Mouse (Mus musculus): ENCODE measurements around the gene Isg20. TPM values are rescaled to one million over a fixed set of nuclear protein-coding genes. Genes with fewer than 3 reads are reported as not detected.
A peak's percentile ranks its signal among the peaks of the same experiment; 100 is the strongest.

Gene Isg20
- total RNA-seq, 2 experiments from 2014 or later: 0.92 to 1.8 TPM

DNA sequence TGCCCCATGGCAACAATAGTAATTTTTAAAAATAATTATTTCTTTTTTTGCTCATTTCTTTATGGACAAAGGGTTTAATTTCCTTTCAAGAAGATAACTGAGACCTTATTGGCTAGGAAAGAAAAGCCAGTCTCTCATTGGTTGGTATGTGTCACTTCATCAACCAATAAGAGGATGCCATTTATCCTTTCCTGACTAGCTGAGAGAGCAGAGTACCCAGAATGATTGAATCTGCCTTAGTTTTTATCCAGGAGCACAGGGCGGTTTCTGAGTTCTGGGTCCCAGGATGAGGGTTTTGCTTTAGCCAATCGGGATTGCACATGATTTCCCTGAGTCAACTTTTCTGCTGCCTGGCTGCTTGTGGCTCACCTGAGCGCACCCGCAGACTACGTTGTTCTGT lies 27.8 kb upstream of the Isg20 start:
- TF ChIP-seq CTCF (IDR thresholded peaks at IDR 0.05): no peak
- DNase-seq: no peak
- intact Hi-C loops (cut with DNase I): no loop called here
- no peak overlapping the region for H3K27ac ChIP-seq
- H3K4me3 ChIP-seq: no peak overlapping the region

DNA sequence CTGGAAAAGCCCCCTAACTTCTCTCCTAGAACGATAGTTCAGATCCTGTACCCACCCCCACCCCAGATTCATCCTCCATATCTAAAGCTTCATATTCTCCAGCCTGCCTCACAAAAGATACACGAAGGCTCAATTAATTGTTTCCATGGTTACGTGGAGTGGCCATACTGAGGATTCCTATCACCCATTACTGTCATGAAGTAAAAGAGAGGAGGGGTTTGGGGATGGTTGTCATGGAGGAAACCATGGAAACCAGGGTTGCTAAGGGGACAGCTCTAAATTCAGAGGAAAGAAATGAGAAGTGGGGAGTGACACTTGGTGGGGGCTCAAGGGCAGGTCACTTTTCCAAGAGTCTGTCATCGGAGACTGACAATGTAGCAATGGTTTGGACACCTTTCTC lies 26.7 kb upstream of the Isg20 start:
- Histone ChIP-seq H3K4me3 (no peak overlapping the region), H3K27ac (no peak overlapping the region)
- no peak for TF ChIP-seq CTCF (IDR thresholded peaks at IDR 0.05)
- DNase-seq: no peak
- intact Hi-C loops (cut with DNase I): no loop called here

DNA sequence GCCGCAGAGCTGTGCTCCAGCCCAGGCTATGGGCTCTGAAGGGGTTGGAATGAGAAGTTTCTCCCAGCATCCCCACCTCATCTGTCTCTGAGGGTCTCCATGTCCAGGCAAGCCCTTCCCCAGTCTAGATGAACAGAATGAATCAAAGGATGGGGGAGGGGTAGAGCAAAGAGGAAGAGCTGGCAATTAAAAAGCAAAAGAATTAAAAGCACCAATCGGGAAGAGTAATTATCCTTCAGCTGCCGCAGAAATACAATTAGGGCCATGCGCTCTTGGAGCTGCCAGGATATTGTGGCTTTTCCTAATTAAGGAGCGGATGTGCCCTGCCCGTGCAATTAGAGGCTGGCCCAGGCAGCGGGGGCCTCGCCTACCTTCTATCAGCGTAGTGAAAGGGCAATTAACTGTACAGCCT lies 25.8 kb upstream of the Isg20 start:
- intact Hi-C loops (cut with DNase I): no loop called here
- Histone ChIP-seq H3K27ac (no peak overlapping the region), H3K4me3 (no peak overlapping the region)
- DNase-seq: no peak
- no peak for TF ChIP-seq CTCF (IDR thresholded peaks at IDR 0.05)

DNA sequence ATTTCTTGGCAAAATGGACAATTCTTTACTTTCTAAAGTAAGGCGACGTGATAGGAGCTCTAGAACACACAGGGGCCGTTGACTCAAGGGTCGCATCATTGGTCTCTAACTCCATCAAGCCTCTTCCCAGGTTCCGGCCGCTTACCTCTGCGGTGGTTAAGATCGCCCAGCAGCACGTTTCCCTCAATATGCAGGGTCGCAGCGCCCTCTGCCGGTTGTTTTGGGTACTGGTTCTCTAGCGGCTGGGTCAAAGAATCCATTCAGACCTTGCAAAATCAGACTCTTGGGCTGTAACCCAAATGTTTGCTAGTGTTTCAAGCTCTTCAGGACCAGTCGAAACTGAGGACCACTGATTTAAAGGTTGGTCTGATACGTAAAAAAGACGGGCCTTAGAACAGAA lies 22.6 kb upstream of the Isg20 start:
- Histone ChIP-seq H3K27ac (no peak overlapping the region), H3K4me3 (no peak overlapping the region)
- intact Hi-C loops (cut with DNase I): loop anchor here (1.0 to 5.0 kb wide), 2 partner anchors 43 to 99 kb away; partner anchors contain the start of gene Det1
- DNase-seq: peak; percentile 87
- peak; percentile 96 for TF ChIP-seq CTCF (IDR thresholded peaks at IDR 0.05)

DNA sequence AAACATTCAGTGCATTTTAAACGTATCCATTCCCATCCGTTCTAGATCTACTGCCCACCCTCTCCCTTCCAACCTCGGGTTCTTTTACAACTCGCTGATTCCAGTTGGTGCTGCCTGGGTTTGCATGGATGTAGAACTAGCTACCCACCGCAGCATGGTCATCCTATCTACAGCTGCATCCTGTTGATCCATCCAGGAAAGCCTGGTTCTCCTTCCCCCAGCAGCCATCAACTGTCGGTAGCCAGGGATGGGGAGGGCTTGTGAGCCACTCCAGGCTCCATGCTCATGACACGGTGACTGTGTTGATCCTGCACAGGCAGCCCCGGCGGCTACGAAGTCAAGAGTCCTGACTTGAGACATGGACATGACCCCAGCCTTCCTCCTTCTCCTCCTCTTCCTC lies 19.3 kb upstream of the Isg20 start:
- no peak for DNase-seq
- no peak for TF ChIP-seq CTCF (IDR thresholded peaks at IDR 0.05)
- no peak overlapping the region for H3K4me3 ChIP-seq
- intact Hi-C loops (cut with DNase I): loop anchor here (5.0 kb wide), 1 partner anchor 47 kb away; the partner anchor contains the start of gene Det1
- H3K27ac ChIP-seq: no peak overlapping the region

DNA sequence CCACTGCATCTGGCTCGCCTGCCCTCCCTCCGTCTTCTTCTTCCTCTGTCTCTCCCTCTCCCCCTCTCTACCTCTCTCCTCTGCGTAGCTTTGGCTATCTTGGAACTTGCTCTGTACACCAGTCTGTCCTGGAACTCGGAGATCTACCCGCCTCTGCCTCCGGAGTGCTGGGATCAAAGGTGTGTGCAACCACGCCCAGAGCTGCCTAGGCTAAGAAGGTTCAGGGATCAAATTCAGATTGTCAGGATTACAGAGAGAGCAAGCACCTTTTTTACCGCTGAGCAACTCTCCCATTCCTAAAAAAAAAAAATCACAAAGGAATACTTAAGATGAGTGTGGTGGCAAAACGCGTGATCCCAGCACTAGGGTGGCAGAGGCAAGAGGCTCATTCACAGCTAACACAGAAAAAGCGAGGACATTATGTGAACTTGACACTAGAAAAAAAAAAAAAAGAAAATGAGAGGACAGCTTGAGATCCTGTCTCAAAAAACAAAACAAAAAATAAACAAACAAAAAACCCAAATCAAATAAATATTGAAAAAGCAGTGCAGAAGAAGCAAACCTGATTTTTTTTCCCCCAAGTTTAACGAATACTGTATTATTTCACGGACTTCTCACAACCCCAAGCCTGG lies 18.1 kb upstream of the Isg20 start:
- intact Hi-C loops (cut with DNase I): no loop called here
- no peak for TF ChIP-seq CTCF (IDR thresholded peaks at IDR 0.05)
- H3K27ac ChIP-seq: peak overlapping the region; percentile 93
- H3K4me3 ChIP-seq: peak overlapping the region; percentile 96
- DNase-seq: no peak

DNA sequence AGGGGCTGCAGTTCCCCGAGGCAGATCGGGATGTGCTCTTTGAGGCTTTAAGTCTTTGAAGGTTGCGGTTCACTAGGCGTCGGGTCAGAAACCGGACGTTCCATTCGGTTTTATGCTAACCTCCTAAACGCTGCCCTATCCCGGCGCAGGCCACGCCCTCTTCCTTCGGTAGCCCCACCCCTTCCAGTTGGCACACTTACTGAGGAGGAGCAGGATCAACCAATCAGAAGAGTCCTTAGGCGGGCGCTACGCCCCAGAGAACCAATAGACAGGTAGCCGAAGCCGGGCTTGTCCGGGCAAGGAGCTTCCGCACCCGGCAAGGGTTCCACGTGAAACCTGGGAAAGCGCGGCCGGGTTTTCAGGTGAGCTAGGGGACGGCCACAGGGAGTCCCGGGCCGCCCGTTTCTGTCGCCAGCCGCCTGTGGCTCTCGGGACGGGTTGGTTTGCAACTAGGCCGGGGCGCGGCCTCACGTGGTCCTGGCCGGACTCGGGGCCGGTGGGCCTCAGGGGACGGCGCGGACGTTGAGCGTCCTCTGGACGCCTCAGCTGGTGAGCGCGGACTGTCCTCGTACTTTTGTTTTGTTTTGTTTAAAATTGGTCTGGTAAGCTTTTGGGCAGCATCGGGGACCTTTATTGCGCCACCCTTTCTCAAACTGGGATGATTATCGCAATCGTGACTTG lies 17.4 kb upstream of the Isg20 start, which contains the start of gene Aen:
Gene Aen, plus strand, starts transcription at position 202 of the 681 bp plus-strand sequence.
- peak; percentile 99 for DNase-seq
- no peak for TF ChIP-seq CTCF (IDR thresholded peaks at IDR 0.05)
- H3K4me3 ChIP-seq: peak within 1 kb of the TSS; percentile 96
- intact Hi-C loops (cut with DNase I): no loop called here
- H3K27ac ChIP-seq: peak within 1 kb of the TSS; percentile 93

DNA sequence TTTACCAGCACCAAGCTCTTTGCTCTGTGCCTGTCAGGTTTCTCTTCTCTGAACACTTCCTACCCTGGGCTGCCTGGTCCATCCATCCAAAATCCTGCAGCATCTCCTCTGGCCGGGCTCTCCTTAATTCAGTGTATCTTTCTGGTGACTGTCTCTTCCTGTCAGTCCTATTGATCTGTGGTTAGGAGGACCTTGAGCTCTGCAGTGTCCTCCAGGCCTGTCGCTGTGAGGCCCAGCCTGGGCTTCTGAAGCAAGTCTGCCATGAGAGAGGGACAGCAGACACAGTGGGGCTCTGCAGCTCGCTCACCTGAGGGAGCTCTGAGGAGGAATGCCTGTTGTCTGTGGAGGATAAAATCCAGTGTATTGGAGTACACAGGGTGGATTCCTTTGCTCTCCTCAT lies 15.7 kb upstream of the Isg20 start:
- no peak for TF ChIP-seq CTCF (IDR thresholded peaks at IDR 0.05)
- no peak for DNase-seq
- intact Hi-C loops (cut with DNase I): no loop called here
- no peak overlapping the region for H3K4me3 ChIP-seq
- H3K27ac ChIP-seq: no peak overlapping the region

DNA sequence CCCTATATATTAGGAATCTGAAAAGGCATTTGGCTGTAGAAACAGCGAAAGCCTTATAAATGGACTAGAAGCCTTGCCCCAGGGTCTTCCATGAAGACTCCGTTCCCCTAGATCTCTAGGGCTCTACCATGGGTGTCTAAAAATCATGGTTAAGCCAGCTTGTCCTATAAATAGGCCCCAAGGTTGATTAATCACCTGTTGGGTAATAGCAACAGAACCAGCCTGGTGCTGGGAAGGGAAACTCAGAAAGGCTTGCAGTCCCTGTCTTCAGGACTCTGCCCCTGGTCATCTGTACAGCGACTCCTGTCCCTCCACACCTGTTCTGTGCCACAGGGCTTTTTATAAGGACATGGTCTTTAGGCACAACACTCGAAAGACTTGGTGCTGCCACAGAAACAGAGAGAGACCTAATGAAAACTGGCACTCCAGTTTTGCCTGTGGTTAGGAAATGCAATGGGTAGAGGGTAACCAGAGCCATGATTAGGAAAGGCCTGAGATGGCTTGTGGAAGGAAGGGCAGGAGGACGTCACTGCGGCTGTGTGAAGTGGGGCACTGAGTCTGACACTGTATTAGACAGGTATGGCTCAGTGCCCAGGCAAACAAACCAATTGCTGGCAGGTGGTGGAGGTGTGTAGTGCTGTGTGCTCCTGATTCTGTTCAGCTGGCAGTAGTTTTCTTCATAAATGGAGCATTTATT lies 9.9 kb upstream of the Isg20 start:
- intact Hi-C loops (cut with DNase I): no loop called here
- no peak for TF ChIP-seq CTCF (IDR thresholded peaks at IDR 0.05)
- Histone ChIP-seq H3K27ac (peak overlapping the region; percentile 63), H3K4me3 (peak overlapping the region; percentile 30; the same call in 1 of the 2 replicates)
- peak; percentile 21 for DNase-seq

DNA sequence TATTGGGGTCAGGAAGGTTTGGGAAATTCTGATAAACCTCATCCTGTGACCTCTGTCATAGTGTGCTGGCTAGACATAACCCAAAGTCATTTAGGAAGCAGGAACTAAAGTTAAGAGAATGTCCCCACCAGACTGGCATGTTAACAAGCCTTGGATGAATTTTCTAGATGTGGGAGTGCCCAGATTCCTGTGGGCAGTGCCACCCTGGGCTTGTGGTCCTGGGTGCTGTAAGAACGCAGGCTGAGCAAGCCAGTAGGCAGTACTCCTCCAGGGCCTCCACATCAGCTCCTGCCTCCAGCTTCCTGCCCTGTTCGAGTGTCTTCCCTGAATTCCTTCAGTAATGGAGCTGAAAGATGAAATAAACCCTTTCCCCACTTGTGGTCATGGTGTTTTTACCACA lies 9.0 kb upstream of the Isg20 start:
- Histone ChIP-seq H3K4me3 (no peak overlapping the region), H3K27ac (no peak overlapping the region)
- no peak for TF ChIP-seq CTCF (IDR thresholded peaks at IDR 0.05)
- intact Hi-C loops (cut with DNase I): no loop called here
- no peak for DNase-seq

DNA sequence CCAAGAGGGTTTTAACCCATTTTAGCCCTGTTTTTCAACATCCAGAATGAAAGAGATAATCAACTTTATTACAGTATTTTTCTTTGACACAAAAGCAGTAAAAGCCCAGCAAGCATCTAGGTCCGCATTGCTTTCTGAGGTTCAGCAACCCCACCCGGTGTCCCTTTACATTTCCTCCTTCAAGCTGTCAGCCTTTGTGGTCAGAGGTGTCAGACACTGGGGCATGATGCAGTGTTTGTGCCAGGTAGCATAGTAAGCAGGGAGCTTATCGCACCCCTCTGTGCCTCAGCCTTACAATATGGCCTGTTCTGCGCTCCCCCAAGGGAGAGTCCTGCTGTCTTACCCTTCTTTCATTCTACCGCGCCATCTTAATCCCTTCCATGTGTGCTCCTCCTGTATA lies 4.2 kb upstream of the Isg20 start:
- DNase-seq: no peak
- Histone ChIP-seq H3K27ac (no peak overlapping the region), H3K4me3 (no peak overlapping the region)
- no peak for TF ChIP-seq CTCF (IDR thresholded peaks at IDR 0.05)
- intact Hi-C loops (cut with DNase I): no loop called here

DNA sequence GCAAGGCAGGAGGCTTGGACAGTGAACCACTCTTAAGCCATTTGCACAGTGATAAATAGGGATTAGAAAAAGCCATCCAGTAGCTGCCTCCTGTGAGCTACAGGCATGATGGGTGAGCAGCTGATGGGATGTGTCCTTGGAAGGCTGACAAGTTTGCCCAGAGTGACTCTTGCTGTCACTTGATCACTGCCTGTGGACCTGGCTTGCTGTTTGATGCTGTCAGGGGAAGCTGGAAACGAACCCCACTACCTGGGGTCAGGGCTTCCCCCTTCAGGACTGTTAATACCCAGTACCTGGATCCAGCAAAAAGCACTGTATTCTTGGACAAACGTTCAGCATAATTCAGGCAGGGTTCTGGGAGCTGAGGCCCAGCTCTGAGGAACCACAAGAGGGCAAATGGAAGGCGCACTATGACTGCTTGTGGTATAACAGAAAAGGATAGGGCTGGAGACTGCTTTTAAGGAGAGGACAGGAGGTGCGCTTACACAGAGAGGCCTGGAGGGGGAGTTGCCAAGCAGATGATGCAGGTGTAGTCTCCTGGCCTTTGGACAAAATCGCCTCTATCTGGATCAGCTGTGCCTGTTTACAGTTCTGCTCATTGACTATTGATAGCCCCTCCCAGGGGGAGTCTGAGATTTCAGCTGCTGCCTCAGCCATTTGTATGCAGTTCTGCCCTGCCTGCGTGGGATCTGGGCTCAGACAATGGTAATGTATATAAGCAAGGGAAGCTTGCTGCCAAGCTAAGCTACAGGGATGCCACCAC lies 2.7 kb upstream of the Isg20 start:
- intact Hi-C loops (cut with DNase I): no loop called here
- no peak overlapping the region for H3K27ac ChIP-seq

More for the DNA sequence above, 2.7 kb upstream of the Isg20 start:
- peak; percentile 28 for DNase-seq
- peak; percentile 38 for TF ChIP-seq CTCF (IDR thresholded peaks at IDR 0.05)
- no peak overlapping the region for H3K4me3 ChIP-seq
